8 mouse cellular contexts compared by ENCODE assay signal in the genomic region with DNA sequence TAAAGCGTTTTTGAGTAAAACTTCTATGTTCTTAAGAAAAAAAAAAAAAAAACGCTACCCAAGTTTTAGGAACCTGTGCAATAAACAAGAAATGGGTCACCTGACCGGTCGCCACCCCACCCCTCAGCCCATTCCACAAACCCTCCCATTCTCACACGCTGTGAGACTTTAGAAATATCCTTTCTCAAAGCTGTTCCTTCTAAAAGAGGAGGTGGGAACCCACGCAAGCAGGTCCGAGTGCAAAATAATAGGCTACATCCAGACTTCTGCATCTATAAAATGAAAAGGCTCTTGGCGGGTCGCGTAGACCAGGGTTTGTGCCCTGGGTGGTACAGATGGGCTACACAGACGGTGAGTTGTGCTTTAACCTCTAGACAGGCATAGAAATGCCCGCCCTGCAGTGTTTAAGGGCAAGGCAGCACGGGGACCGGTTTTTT. TPM values are rescaled to one million over a fixed set of nuclear protein-coding genes. Genes with fewer than 3 reads are reported as not detected.
DNase-seq lines count a peak whose midpoint lies in the region; ATAC-seq and TF ChIP-seq lines count a peak whose summit lies in the region.

No protein-coding gene starts in this region.

- peak overlapping the region; percentile 100 for H3K4me2 ChIP-seq in liver, embryonic 16.5 days (ENCODE audit: low read depth, low read length)
- peak overlapping the region; percentile 99 for H3K4me2 ChIP-seq in stomach, embryonic 15.5 days

- no peak for DNase-seq in cerebellum, adult 2 months
- DNase-seq in cerebellum, postnatal 25 days = no peak
- no peak for DNase-seq in testis, postnatal 10 days (ENCODE audit: low spot score)
- no peak for DNase-seq in hindbrain, embryonic 10.5 days (ENCODE audit: low spot score)
- no peak for DNase-seq in layer of hippocampus, adult 11-12 months (ENCODE audit: low spot score)

- H3K27ac ChIP-seq in cerebellum, adult 2 months (ENCODE audit: insufficient read depth, low read length) = peak overlapping the region; percentile 96
- peak overlapping the region; percentile 95 for H3K27ac ChIP-seq in testis, adult 2 months (ENCODE audit: control insufficient read depth, insufficient read depth, low read depth, low read length)
- H3K27ac ChIP-seq in hindbrain, embryonic 10.5 days = peak overlapping the region; percentile 97
- peak overlapping the region; percentile 89 for H3K27ac ChIP-seq in liver, embryonic 16.5 days (ENCODE audit: low read length)
- H3K27ac ChIP-seq in stomach, embryonic 15.5 days = peak overlapping the region; percentile 98

- 3% methylated on average over 14 of the region's 14 CpGs for WGBS in cerebellum, adult 2 months
- 2% methylated on average over 14 of the region's 14 CpGs for WGBS in hindbrain, embryonic 10.5 days
- 3% methylated on average over 14 of the region's 14 CpGs for WGBS in liver, embryonic 16.5 days (ENCODE audit: insufficient replicate concordance)
- 2% methylated on average over 14 of the region's 14 CpGs for WGBS in stomach, embryonic 15.5 days

- no peak; the same call in 1 of the 2 replicates for TF ChIP-seq POLR2A in cerebellum, adult 2 months (IDR thresholded peaks at IDR 0.05; ENCODE audit: borderline replicate concordance, insufficient read depth, low read length)
- TF ChIP-seq POLR2A in testis, adult 2 months (IDR thresholded peaks at IDR 0.05; ENCODE audit: control insufficient read depth, low read depth, low read length) = no peak

- no peaks in the 10 kb centered on the region for H3K9me3 ChIP-seq in hindbrain, embryonic 10.5 days
- H3K9me3 ChIP-seq in liver, embryonic 16.5 days (replicated peaks; ENCODE audit: control insufficient read depth, low read length) = no peaks in the 10 kb centered on the region
- no peaks in the 10 kb centered on the region for H3K9me3 ChIP-seq in stomach, embryonic 15.5 days

- peaks cover 2% of the 10 kb centered on the region; the same call in 1 of the 2 replicates for H3K36me3 ChIP-seq in testis, adult 2 months (ENCODE audit: control insufficient read depth, insufficient read depth, low read length)
- H3K36me3 ChIP-seq in hindbrain, embryonic 10.5 days = peaks cover 12% of the 10 kb centered on the region
- H3K36me3 ChIP-seq in liver, embryonic 16.5 days (ENCODE audit: control insufficient read depth, insufficient read depth) = peaks cover 11% of the 10 kb centered on the region
- H3K36me3 ChIP-seq in stomach, embryonic 15.5 days = peaks cover 5% of the 10 kb centered on the region; the same call in 1 of the 2 replicates

- H3K4me3 ChIP-seq in cerebellum, adult 2 months (replicated peaks; ENCODE audit: insufficient read depth, low read depth, low read length) = peak overlapping the region; percentile 69
- peak overlapping the region; percentile 93 for H3K4me3 ChIP-seq in testis, adult 2 months (ENCODE audit: control insufficient read depth, low read depth, low read length)
- peak overlapping the region; percentile 74 for H3K4me3 ChIP-seq in hindbrain, embryonic 10.5 days
- H3K4me3 ChIP-seq in liver, embryonic 16.5 days (ENCODE audit: low read depth, low read length) = peak overlapping the region; percentile 64
- peak overlapping the region; percentile 45 for H3K4me3 ChIP-seq in stomach, embryonic 15.5 days (replicated peaks)

- H3K9ac ChIP-seq in liver, embryonic 16.5 days (ENCODE audit: low read depth, low read length) = peak overlapping the region; percentile 65
- H3K9ac ChIP-seq in stomach, embryonic 15.5 days = peak overlapping the region; percentile 41; the same call in 1 of the 2 replicates

- H3K4me1 ChIP-seq in cerebellum, adult 2 months (ENCODE audit: control insufficient read depth, insufficient read depth, low read length) = peaks cover 5% of the 10 kb centered on the region; the same call in 1 of the 2 replicates
- peaks cover 8% of the 10 kb centered on the region for H3K4me1 ChIP-seq in testis, adult 2 months (ENCODE audit: control insufficient read depth, insufficient read depth, low read length)
- H3K4me1 ChIP-seq in hindbrain, embryonic 10.5 days (replicated peaks) = peaks cover 42% of the 10 kb centered on the region
- H3K4me1 ChIP-seq in liver, embryonic 16.5 days (ENCODE audit: control insufficient read depth, low read depth, low read length) = peaks cover 8% of the 10 kb centered on the region
- H3K4me1 ChIP-seq in stomach, embryonic 15.5 days = no peaks in the 10 kb centered on the region

- TF ChIP-seq CTCF in cerebellum, adult 2 months (IDR thresholded peaks at IDR 0.05; ENCODE audit: borderline replicate concordance, insufficient read depth, low read depth, low read length) = no peak
- TF ChIP-seq CTCF in testis, adult 2 months (IDR thresholded peaks at IDR 0.05; ENCODE audit: control insufficient read depth, insufficient read depth, insufficient replicate concordance, low read depth, low read length) = no peak

- peak; percentile 0 for ATAC-seq in liver, embryonic 16.5 days (ENCODE audit: low read depth)
- ATAC-seq in stomach, embryonic 15.5 days (ENCODE audit: insufficient read depth, low FRiP score, low read depth) = no peak

- no peaks in the 10 kb centered on the region for H3K27me3 ChIP-seq in cerebellum, adult 2 months (ENCODE audit: control insufficient read depth, insufficient read depth, low read length)
- no peaks in the 10 kb centered on the region for H3K27me3 ChIP-seq in testis, adult 2 months (ENCODE audit: control insufficient read depth, insufficient read depth, low read length)
- H3K27me3 ChIP-seq in hindbrain, embryonic 10.5 days (ENCODE audit: insufficient read depth, poor library complexity, severe bottlenecking) = no peaks in the 10 kb centered on the region
- no peaks in the 10 kb centered on the region for H3K27me3 ChIP-seq in liver, embryonic 16.5 days (ENCODE audit: control insufficient read depth, insufficient read depth, low read depth, low read length)
- no peaks in the 10 kb centered on the region for H3K27me3 ChIP-seq in stomach, embryonic 15.5 days (replicated peaks)

RNA-seq across cellular contexts. Expression of a gene that starts 1.5 kb away (rescaled TPM):
- polyA plus RNA-seq in cerebellum, adult 2 months (2012; rRNA removed) = 55.9 and 56.0 TPM in 2 replicates
- polyA plus RNA-seq in testis, adult 2 months (2012; rRNA removed) = 40.5 and 43.2 TPM in 2 replicates
- polyA plus RNA-seq in hindbrain, embryonic 10.5 days (2016; fragmentation: Nextera tagmentation; extraction: Ambion mirVana) = 22.3 and 31.1 TPM in 2 replicates
- 11.6 and 11.8 TPM in 2 replicates for polyA plus RNA-seq in liver, embryonic 16.5 days (2015; fragmentation: Nextera tagmentation; extraction: Ambion mirVana)
- 54.8 and 65.2 TPM in 2 replicates for polyA plus RNA-seq in stomach, embryonic 15.5 days (2015; fragmentation: Nextera tagmentation; extraction: Ambion mirVana)

RNA-seq across cellular contexts. Expression of a gene that starts 36.1 kb away (rescaled TPM):
- 0.75 and 1.8 TPM in 2 replicates for polyA plus RNA-seq in cerebellum, adult 2 months (2012; rRNA removed)
- polyA plus RNA-seq in testis, adult 2 months (2012; rRNA removed) = 0.55 and 0.59 TPM in 2 replicates
- polyA plus RNA-seq in hindbrain, embryonic 10.5 days (2016; fragmentation: Nextera tagmentation; extraction: Ambion mirVana) = 0.61 and 2.0 TPM in 2 replicates
- polyA plus RNA-seq in liver, embryonic 16.5 days (2015; fragmentation: Nextera tagmentation; extraction: Ambion mirVana) = 0.09 and 0.14 TPM in 2 replicates
- 2.7 and 2.9 TPM in 2 replicates for polyA plus RNA-seq in stomach, embryonic 15.5 days (2015; fragmentation: Nextera tagmentation; extraction: Ambion mirVana)
